8 mouse cellular contexts compared by ENCODE assay signal in genomic region chr14:21499631-21500153, GRCm38 (mm10). TPM values are rescaled to one million over a fixed set of nuclear protein-coding genes. Genes with fewer than 3 reads are reported as not detected.
DNase-seq lines count a peak whose midpoint lies in the region; ATAC-seq and TF ChIP-seq lines count a peak whose summit lies in the region.

No protein-coding gene starts in this region.

- H3K27ac ChIP-seq in heart, embryonic 12.5 days (ENCODE audit: poor library complexity, severe bottlenecking) = peak overlapping the region; percentile 92
- H3K27ac ChIP-seq in kidney, postnatal 0 days = peak overlapping the region; percentile 87
- peak overlapping the region; percentile 93 for H3K27ac ChIP-seq in lung, embryonic 16.5 days (ENCODE audit: low read length)

- H3K9ac ChIP-seq in heart, embryonic 12.5 days = peak overlapping the region; percentile 85
- peak overlapping the region; percentile 74 for H3K9ac ChIP-seq in kidney, postnatal 0 days (ENCODE audit: low read depth, low read length)
- peak overlapping the region; percentile 89 for H3K9ac ChIP-seq in lung, embryonic 16.5 days (ENCODE audit: low read length)

- H3K9me3 ChIP-seq in heart, embryonic 12.5 days (replicated peaks) = no peaks in the 10 kb centered on the region
- no peaks in the 10 kb centered on the region for H3K9me3 ChIP-seq in kidney, postnatal 0 days (replicated peaks; ENCODE audit: low read length)
- H3K9me3 ChIP-seq in lung, embryonic 16.5 days (ENCODE audit: control insufficient read depth, low read length) = no peaks in the 10 kb centered on the region

- no peak for ATAC-seq in monocyte, adult 5-6 weeks (replicated peaks; ENCODE audit: insufficient number of reproducible peaks, low FRiP score, low TSS enrichment, poor library complexity, severe bottlenecking)
- ATAC-seq in heart, embryonic 12.5 days (ENCODE audit: insufficient number of reproducible peaks, low FRiP score) = peak; percentile 13
- ATAC-seq in kidney, postnatal 0 days (replicated peaks; ENCODE audit: low FRiP score, low read depth) = no peak
- ATAC-seq in lung, embryonic 16.5 days (ENCODE audit: low read depth) = peak; percentile 23

- no peaks in the 10 kb centered on the region for H3K36me3 ChIP-seq in heart, embryonic 12.5 days
- no peaks in the 10 kb centered on the region for H3K36me3 ChIP-seq in kidney, postnatal 0 days (ENCODE audit: insufficient read depth, low read length)
- H3K36me3 ChIP-seq in lung, embryonic 16.5 days (ENCODE audit: control insufficient read depth, insufficient read depth, low read length) = no peaks in the 10 kb centered on the region

- TF ChIP-seq CTCF in kidney, postnatal 0 days (IDR thresholded peaks at IDR 0.05; ENCODE audit: low read depth) = no peak

- peaks cover 41% of the 10 kb centered on the region for H3K4me1 ChIP-seq in heart, embryonic 12.5 days (replicated peaks)
- H3K4me1 ChIP-seq in kidney, postnatal 0 days (replicated peaks; ENCODE audit: insufficient read depth, low read length) = peaks cover 3% of the 10 kb centered on the region
- no peaks in the 10 kb centered on the region; the same call in 1 of the 2 replicates for H3K4me1 ChIP-seq in lung, embryonic 16.5 days (replicated peaks; ENCODE audit: control insufficient read depth, insufficient read depth, low read length)

- peak; percentile 4 to 14 for DNase-seq in monocyte, adult 2 months (ENCODE audit: low read depth in 1 of 2, low spot score in 2 of 2)
- DNase-seq in cerebellum, postnatal 4 days (ENCODE audit: low spot score in 2 of 2) = peak; percentile 54 to 84
- DNase-seq in kidney, postnatal 0 days (ENCODE audit: low spot score) = peak; percentile 72
- DNase-seq in retina, embryonic 14.5 days (ENCODE audit: low spot score) = peak; percentile 76
- DNase-seq in urinary bladder, postnatal 25 days (ENCODE audit: low spot score) = peak; percentile 60

- peak overlapping the region; percentile 89 for H3K4me2 ChIP-seq in heart, embryonic 12.5 days
- peak overlapping the region; percentile 87 for H3K4me2 ChIP-seq in kidney, postnatal 0 days (ENCODE audit: low read length)
- peak overlapping the region; percentile 78 for H3K4me2 ChIP-seq in lung, embryonic 16.5 days (ENCODE audit: low read depth, low read length)

- WGBS in heart, embryonic 12.5 days = under 1% methylated on average over 44 of the region's 57 CpGs
- under 1% methylated on average over 53 of the region's 57 CpGs for WGBS in kidney, postnatal 0 days
- WGBS in lung, embryonic 16.5 days = under 1% methylated on average over 32 of the region's 57 CpGs

- H3K4me3 ChIP-seq in heart, embryonic 12.5 days = peak overlapping the region; percentile 87
- H3K4me3 ChIP-seq in kidney, postnatal 0 days (replicated peaks; ENCODE audit: low read depth, low read length) = peak overlapping the region; percentile 72
- H3K4me3 ChIP-seq in lung, embryonic 16.5 days (ENCODE audit: low read length) = peak overlapping the region; percentile 84

- H3K27me3 ChIP-seq in heart, embryonic 12.5 days (replicated peaks) = no peaks in the 10 kb centered on the region
- H3K27me3 ChIP-seq in kidney, postnatal 0 days (ENCODE audit: insufficient read depth, low read length) = no peaks in the 10 kb centered on the region
- no peaks in the 10 kb centered on the region for H3K27me3 ChIP-seq in lung, embryonic 16.5 days (ENCODE audit: control insufficient read depth, insufficient read depth, low read depth, low read length)

RNA-seq across cellular contexts. Expression of gene Kat6b, which starts 18.5 kb away (rescaled TPM):
- 15.1 to 22.6 TPM (median 15.1 TPM) in 3 replicates for total RNA-seq in monocyte, adult 5-6 weeks (2017)
- polyA plus RNA-seq in heart, embryonic 12.5 days (2016; fragmentation: Nextera tagmentation; extraction: Ambion mirVana) = 12.2 and 15.9 TPM in 2 replicates
- polyA plus RNA-seq in kidney, postnatal 0 days (2015; fragmentation: Nextera tagmentation; extraction: Ambion mirVana) = 7.2 and 7.8 TPM in 2 replicates
- polyA plus RNA-seq in lung, embryonic 16.5 days (2015; fragmentation: Nextera tagmentation; extraction: Ambion mirVana) = 9.7 and 10.5 TPM in 2 replicates

Comparison
In these comparisons a context has a peak if more than half of its experiments do, and no peak if none do; other contexts are left out.
1. DNase-seq: peak in every context shown above with its lines; median percentile 76 in retina, embryonic 14.5 days; 72 in kidney, postnatal 0 days; 69 in cerebellum, postnatal 4 days; 60 in urinary bladder, postnatal 25 days; 9 in monocyte, adult 2 months.
2. ATAC-seq: peak in heart, embryonic 12.5 days (single experiment) and lung, embryonic 16.5 days (single experiment); none in monocyte, adult 5-6 weeks (single experiment) and kidney, postnatal 0 days (single experiment).
3. Peak in every context shown above with its lines, with median percentiles within 50 percentile points of each other: H3K27ac ChIP-seq, H3K4me2 ChIP-seq, H3K4me3 ChIP-seq and H3K9ac ChIP-seq.